Mouse (Mus musculus) ES-E14 (cell line): ENCODE data around the gene Prkch. TPM values are rescaled to one million over a fixed set of nuclear protein-coding genes. Genes with fewer than 3 reads are reported as not detected.

Experiments used
- DNase-seq: peaks from one replicate; pipeline ENCODE4 v3.0.0-alpha.2; 2013; ENCODE audit warnings: low read depth, low spot score
- H3K27ac ChIP-seq: 2 replicates; pipeline ENCODE4 v1.5.1; 2012; ENCODE audit warnings: low read depth, mild to moderate bottlenecking, low read length, moderate library complexity, mixed read lengths; ENCODE audit not compliant: poor library complexity, insufficient read depth, severe bottlenecking
- H3K36me3 ChIP-seq: 2 replicates; pipeline ENCODE4 v1.6.1; 2012; ENCODE audit warnings: mild to moderate bottlenecking, low read length, moderate library complexity, mixed read lengths; ENCODE audit not compliant: control insufficient read depth, poor library complexity, insufficient read depth, severe bottlenecking
- H3K4me1 ChIP-seq, 2 experiments: fragments of 150-350 bp in 1 of 2; sonication (generic) in 1 of 2; 2 replicates each; pipeline ENCODE4 v1.6.1; 2012; ENCODE audit warnings: low read length in 2 of 2, mild to moderate bottlenecking in 1 of 2, mixed read lengths in 1 of 2; ENCODE audit not compliant: control insufficient read depth in 2 of 2, insufficient read depth in 2 of 2, poor library complexity in 1 of 2
- H3K4me3 ChIP-seq, 2 experiments: fragments of 150-350 bp in 1 of 2; sonication (generic) in 1 of 2; 2 replicates each; pipeline ENCODE4 v1.5.1; 2012; ENCODE audit warnings: low read length in 2 of 2, low read depth in 1 of 2, mild to moderate bottlenecking in 1 of 2, mixed read lengths in 1 of 2; ENCODE audit not compliant: insufficient read depth in 1 of 2, poor library complexity in 1 of 2, severe bottlenecking in 1 of 2
- H3K9ac ChIP-seq: 2 replicates; pipeline ENCODE4 v1.6.1; 2012; ENCODE audit warnings: low read depth, mild to moderate bottlenecking, low read length, mixed read lengths; ENCODE audit not compliant: poor library complexity, insufficient read depth, severe bottlenecking
- H3K9me3 ChIP-seq: fragments of 150-350 bp; sonication (generic); 2 replicates; pipeline ENCODE4 v1.6.1; 2012; ENCODE audit warnings: low read depth, mild to moderate bottlenecking, low read length; ENCODE audit not compliant: control insufficient read depth, insufficient read depth
- CHD2 ChIP-seq: IDR thresholded peaks from 2 replicates; pipeline ENCODE4 v1.6.1; 2014; ENCODE audit warnings: mild to moderate bottlenecking, low read depth, low read length, inconsistent platforms
- HCFC1 ChIP-seq: IDR thresholded peaks from 2 replicates; pipeline ENCODE4 v1.6.1; 2012; ENCODE audit warnings: low read length, inconsistent platforms, borderline replicate concordance; ENCODE audit not compliant: insufficient read depth
- MAFK ChIP-seq: IDR thresholded peaks from 2 replicates; pipeline ENCODE4 v1.6.1; 2014; ENCODE audit warnings: mild to moderate bottlenecking, low read depth, low read length, inconsistent platforms; ENCODE audit not compliant: insufficient read depth
- ZC3H11A ChIP-seq: IDR thresholded peaks from 2 replicates; pipeline ENCODE4 v1.6.1; 2012; ENCODE audit warnings: low read depth, mild to moderate bottlenecking, inconsistent platforms, low read length, borderline replicate concordance
- ZNF384 ChIP-seq: IDR thresholded peaks from 2 replicates; pipeline ENCODE4 v1.6.1; 2012; ENCODE audit warnings: low read depth, low read length, inconsistent platforms
- in situ Hi-C, 2 experiments: fragments of 600-800 bp; cut with MboI; formaldehyde crosslinking; loops; one replicate each; pipeline ENCODE4 v1.15.1; 2025; ENCODE audit warnings: low sequenced_read_pairs in 2 of 2, inconsistent platforms in 1 of 2; ENCODE audit not compliant: unreplicated experiment in 2 of 2
- total RNA-seq: library from RNA; depleted of rRNA; stranded (reverse); fragments of 300-350 nt; gene quantifications from 2 replicates; pipeline ENCODE4 v1.2.3, GENCODE M21; 2012

Prkch gene
- total RNA-seq, 1 experiment: 2.8 TPM

DNA sequence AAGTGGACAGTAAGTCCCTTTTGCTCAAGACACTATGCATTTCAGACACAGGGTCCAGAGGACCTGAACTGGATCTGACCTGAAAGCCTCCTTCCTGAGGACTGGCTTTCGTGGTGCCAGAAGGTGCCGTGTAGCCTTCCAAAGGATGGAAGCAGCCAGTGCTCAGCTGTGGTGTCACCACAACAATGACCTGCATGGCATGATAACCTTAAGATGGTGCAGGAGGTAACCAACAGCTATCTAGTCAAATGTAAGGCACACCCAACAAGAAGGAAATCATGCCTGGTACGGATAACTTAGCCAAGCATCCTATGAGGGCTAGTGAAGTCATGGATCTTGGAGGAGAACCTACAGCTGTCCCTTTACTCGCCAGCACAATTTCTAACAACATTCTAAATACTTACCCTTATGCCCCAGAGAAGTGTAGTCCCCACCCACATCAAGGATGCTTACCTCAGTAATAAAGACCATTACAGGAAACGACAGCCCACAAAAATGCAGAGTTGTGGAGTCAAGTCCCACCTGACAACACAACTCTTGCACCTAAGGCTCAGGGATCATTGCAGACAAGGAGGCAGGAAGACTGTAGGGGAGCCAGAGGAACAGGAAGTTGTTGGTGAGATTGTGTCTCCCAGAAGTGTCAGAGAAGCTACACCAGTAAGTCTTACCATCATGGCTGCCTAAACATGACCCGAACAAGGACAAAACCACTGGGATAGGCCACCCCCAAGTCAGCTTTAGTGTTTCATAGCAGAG is 40.9 kb downstream of the Prkch start:
- Histone ChIP-seq H3K9me3 (no peaks in the 10 kb centered on the region), H3K36me3 (no peaks in the 10 kb centered on the region), H3K4me3 (no peak overlapping the region), H3K9ac (no peak overlapping the region), H3K4me1 (no peaks in the 10 kb centered on the region), H3K27ac (no peak overlapping the region)
- TF ChIP-seq ZNF384 (no peak), CHD2 (no peak), MAFK (no peak), HCFC1 (no peak), ZC3H11A (no peak)
- no peak for DNase-seq
- in situ Hi-C loops: no loop called here

DNA sequence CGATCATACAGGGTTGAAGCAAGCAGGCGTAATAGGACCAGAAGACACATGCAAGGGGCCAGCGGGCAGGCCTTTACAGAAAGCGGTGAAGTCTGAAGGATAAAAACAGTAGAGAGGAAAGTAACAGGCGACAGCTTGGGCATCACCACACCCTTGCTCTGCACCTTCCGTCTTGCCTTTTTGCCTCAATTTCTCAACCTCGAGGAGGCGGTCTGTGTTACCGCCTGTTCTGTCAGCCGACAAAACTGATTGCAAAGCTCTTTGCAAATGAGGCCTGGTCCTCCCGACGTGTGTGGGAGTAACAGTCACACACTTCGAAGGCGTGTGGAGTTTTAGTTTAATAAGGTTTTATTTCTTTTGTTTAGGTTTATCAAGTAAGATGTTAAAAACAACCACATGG is 43.3 kb downstream of the Prkch start:
- Histone ChIP-seq H3K27ac (no peak overlapping the region), H3K9ac (no peak overlapping the region), H3K9me3 (no peaks in the 10 kb centered on the region), H3K36me3 (no peaks in the 10 kb centered on the region), H3K4me1 (peaks cover 0 to 2% of the 10 kb centered on the region in 2 experiments; a peak in 1 of 4 replicates), H3K4me3 (no peak overlapping the region)
- in situ Hi-C loops: no loop called here
- no peak for DNase-seq
- TF ChIP-seq HCFC1 (no peak), MAFK (no peak), ZC3H11A (no peak), ZNF384 (no peak), CHD2 (no peak)

DNA sequence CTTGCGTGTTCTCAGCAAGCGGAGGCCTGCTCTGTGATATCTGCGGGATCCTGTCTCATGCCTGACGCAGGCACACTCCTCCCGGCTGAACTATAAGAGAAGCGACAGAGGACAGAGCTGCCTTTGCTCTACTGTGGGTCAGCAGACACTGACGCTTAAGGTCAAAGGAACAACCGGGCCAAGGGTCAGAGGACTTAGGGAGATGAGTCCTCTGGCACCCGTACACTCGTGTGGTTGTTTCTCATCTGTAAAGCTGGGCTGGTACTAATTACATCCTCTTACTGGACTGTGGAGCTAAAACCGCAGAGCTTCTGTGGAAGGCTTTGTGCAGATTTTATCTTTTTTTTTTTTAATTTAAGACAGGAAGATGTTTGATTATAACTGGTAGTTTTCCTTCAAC is 46.0 kb downstream of the Prkch start:
- Histone ChIP-seq H3K9me3 (no peaks in the 10 kb centered on the region), H3K36me3 (no peaks in the 10 kb centered on the region), H3K4me1 (peaks cover 0 to 2% of the 10 kb centered on the region in 2 experiments; a peak in 1 of 4 replicates), H3K4me3 (no peak overlapping the region), H3K9ac (no peak overlapping the region), H3K27ac (no peak overlapping the region)
- no peak for DNase-seq
- no peak for TF ChIP-seq HCFC1
- no peak for TF ChIP-seq CHD2
- no peak for TF ChIP-seq ZNF384
- TF ChIP-seq ZC3H11A: no peak
- no peak for TF ChIP-seq MAFK
- in situ Hi-C loops: no loop called here

DNA sequence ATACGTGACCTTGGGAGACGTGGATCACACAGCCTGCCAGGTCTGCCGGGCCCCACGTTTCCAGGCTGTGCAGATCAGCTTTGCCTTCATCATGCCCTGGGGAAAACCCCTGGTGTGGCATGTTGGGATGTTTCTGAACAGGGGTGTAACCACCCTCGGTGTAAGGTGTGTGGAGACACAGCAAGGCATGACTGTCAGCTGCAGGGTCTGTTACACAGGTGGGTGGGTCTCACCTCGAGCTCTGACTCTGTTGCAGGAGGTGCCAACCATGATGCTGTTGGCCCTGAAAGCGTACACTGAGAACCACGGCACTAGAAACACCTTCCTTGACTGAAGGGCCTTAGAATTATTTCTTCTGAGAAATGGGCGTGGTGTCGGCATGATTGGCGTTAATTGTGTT is 46.6 kb downstream of the Prkch start:
- Histone ChIP-seq H3K36me3 (no peaks in the 10 kb centered on the region), H3K27ac (no peak overlapping the region), H3K9me3 (no peaks in the 10 kb centered on the region), H3K4me1 (peaks cover 0 to 2% of the 10 kb centered on the region in 2 experiments; a peak in 1 of 4 replicates), H3K9ac (no peak overlapping the region), H3K4me3 (no peak overlapping the region)
- DNase-seq: no peak
- in situ Hi-C loops: no loop called here
- TF ChIP-seq MAFK: no peak
- TF ChIP-seq ZNF384: no peak
- no peak for TF ChIP-seq ZC3H11A
- TF ChIP-seq CHD2: no peak
- no peak for TF ChIP-seq HCFC1
